Mouse (Mus musculus) liver, adult 2 months (tissue): ENCODE data around the gene Rapgef5.

Experiments
- CTCF ChIP-seq: fragments of 200-500 bp; IDR thresholded peaks from 2 replicates; pipeline ENCODE4 v1.5.1; 2011; ENCODE audit warnings: low read depth, low read length, control low read depth
- POLR2A ChIP-seq: fragments of 200-500 bp; IDR thresholded peaks from 2 replicates; pipeline ENCODE4 v1.6.1; 2011; ENCODE audit warnings: low read length, control low read depth; ENCODE audit not compliant: insufficient read depth; ENCODE audit errors: extremely low read depth

DNA sequence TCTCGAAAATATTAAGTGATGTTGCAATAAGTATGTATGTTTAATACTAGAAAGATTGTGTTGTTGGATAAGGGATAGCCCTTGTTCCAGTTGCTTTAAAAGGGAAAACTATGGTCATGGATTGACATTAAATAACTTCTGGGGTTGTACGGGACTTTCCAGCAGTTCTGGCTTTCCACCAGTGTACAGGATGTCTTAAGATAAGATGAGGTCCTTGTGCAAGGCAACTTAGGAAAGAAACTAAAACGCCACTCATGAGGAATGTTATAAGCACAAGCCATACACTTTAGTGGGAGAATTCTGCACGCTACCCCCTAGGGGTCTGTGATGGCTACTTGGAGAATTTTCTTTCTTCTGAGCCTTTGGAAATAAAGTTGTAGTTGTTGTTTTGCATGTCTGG, 140.7 kb downstream of the Rapgef5 start:
- TF ChIP-seq CTCF = no peak
- TF ChIP-seq POLR2A = no peak
